Mouse (Mus musculus) thymus, postnatal 0 days (tissue): ENCODE measurements around the gene Fmo9. TPM values are rescaled to one million over a fixed set of nuclear protein-coding genes. Genes with fewer than 3 reads are reported as not detected.

Experiments
- DNase-seq: peaks from one replicate; pipeline ENCODE4 v3.0.0-alpha.2; 2015; ENCODE audit warnings: low spot score
- microRNA-seq: library from miRNA; unstranded; fragments of <30 nt; microRNA quantifications from one replicate; pipeline ENCODE4, GENCODE M21; 2016; ENCODE audit warnings: borderline number of aligned reads
- polyA plus RNA-seq: library from polyadenylated mRNA; unstranded; fragments of >200 nt; fragmentation: Nextera tagmentation; extraction: Ambion mirVana; gene quantifications from 2 replicates; pipeline ENCODE4 v1.2.1, GENCODE M21; 2015

Fmo9 gene
- not detected in 2 replicates for polyA plus RNA-seq

DNA sequence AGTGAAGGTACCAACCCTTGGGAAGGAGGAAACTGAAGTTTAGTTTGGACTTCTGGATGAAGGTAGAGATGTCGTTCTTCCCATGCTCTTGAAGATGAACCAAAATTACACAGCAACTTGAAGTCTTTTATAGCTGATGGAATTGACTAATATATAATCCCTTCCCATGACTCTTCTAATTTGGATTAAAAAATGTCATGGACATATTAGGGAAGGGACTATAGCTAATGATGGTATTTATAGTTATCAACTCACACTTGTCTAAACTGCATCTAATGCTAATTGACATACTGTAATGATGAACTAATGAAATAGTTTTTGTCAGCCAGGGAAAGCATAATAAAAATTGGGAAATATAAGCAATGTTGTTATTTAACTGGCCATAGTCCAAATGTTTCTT lies at the start of gene Fmo9:
Gene Fmo9, minus strand, starts transcription at position 101 of the 400 bp plus-strand sequence.
- DNase-seq: no peak

DNA sequence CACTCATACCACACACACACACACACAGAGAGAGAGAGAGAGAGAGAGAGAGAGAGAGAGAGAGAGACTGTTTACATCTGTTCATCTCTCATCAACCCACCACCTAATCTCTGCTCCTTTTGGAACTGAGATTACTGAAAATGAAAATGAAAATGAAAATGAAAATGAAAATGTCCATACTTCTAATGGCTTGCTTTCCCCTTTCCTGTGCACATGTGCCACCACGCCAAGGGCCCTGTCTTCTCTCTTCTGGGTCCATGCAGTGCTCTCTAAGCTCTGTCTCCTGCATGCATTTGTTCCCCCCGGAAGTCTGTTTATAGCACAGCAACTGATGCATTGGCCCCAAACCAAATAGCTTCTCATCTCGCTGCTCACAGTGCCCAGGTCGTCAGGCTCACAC lies 49.2 kb upstream of the Fmo9 start:
- no peak for DNase-seq

DNA sequence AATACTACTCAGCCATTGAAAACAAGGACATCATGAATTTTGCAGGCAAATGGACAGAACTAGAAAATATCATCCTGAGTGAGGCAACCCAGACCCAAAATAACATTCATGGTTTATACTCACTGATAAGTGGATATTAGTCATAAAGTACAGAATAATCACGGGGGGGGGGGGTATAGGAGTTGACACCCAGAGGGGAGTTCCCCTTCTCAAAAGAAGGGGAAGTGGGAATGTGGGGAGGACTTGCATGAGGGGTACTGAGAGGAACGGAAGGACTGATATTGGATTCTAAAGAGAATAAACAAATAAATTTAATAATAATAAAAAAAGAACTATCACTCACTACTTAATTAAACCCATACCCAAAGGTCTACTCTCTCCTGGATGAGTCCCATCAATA lies 48.6 kb upstream of the Fmo9 start:
- DNase-seq: no peak

DNA sequence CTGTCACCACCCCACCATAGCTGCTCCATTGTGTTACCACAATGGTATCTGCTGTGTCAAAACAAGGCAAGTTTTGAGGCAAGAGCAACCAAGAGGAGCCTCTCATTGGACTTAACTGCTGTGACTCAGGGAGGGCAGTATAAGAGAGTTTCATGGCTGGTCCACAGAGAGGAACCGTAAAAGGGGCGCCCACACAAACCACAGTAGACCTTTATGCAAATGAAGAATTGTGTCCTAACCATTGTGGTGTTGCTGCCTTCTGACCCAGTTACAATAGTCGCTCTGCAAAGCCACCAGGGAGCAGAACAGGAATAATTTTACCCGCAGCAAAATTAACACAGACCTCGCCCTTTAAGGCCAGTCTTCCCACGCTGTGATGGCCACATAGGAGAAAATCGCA lies 29.2 kb upstream of the Fmo9 start:
- DNase-seq: no peak

DNA sequence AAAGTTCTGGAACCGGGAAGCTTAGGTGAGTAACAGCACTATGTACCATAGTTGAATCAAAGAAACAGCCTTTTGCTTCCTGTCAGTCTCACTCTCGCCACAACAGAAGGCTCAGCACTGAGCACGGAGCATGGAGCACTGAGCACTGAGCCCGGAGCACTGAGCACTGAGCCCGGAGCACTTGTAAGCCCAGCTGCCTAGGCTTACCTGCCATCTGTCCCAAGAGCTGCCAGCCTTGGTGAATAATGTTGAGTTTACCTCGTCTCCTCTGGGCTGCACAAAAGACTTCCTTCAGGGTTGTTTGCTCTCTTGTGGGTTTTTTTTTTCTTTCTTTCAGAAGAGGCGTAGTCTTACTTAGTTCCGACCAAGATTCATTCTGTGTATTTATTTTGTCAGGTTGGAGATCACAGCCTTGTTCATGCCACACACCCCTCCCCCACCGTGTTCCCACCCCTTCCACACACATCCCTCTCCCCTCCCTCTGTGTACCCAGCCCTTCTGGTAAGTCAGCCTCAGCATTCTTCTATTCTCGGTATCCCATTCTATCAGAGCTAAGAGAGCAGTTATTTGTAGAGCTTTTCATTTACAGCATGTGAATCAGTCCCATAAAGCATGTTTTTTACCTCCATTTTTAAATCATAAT lies 20.7 kb upstream of the Fmo9 start:
- no peak for DNase-seq

DNA sequence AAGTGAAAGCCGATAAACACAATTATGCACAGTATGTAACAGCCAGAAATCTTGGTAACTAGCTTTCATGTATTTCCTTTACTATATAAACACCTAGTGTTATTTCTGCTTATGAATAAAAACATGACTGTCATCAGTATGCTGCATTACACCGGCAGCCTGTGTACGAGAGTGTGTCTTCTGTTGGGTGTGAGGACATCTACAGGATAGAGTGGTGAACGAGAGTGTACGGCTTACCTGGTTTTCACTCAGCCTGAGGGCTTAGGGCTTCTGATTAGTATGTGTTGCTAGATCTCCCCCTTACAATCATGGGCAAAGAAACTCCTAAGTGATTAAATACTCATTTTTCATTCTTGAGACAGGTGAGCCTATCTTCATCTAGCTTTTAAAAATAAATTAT lies 12.4 kb downstream of the Fmo9 start:
- no peak for DNase-seq

DNA sequence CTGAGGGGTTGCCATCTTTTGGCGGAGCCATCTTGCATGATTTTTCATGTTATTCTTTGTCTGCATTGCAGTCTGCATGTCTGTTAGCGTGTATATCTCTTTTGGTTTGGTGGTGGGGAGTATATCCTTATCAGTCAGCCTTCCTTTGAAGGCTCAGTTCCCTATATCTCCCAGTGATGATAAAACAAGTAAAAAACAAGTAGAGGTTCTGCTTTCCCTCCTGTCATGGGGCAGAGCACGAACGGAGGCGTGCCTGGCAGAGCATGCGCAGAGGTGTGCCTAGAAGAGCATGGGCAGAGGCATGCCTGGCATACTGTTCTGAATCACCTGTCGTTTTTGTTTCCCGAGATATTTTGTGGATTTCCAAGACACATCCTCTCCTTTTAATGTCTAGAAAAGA lies 20.8 kb downstream of the Fmo9 start:
- no peak for DNase-seq

DNA sequence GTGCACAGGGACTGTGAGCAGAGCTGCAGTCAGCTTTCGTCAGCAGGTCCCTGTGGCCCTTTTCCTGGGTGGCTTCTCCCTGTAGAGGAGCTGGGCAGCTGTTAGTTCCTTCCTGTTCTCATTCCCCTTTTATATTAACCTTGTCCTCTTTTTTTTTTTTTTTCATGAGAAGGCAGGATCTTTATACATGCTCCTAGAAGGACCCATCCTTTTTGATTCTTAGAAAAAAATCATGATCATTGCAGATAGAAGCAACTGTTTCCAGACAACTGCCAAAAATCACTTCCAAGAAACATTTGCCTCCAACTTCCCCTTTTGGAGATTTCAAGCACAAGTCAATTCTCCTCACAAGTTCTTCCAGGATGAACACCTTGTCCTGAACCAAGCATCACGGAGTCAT lies 34.1 kb downstream of the Fmo9 start, which contains the start of gene Gm4847:
Gene Gm4847, minus strand, starts transcription at position 101 of the 400 bp plus-strand sequence.
- no peak for DNase-seq

Small RNA genes lying within 50 kb of the gene (microRNA-seq; reads per million reads assigned to microRNA genes)
- not detected for gene Gm22992

Other genes starting within 250 kb of the Fmo9 start
- not detected in 2 replicates for gene Gm4846, start 184.3 kb downstream of the Fmo9 start, polyA plus RNA-seq
- gene Gm4847, start 34.2 kb downstream of the Fmo9 start, polyA plus RNA-seq: not detected in 2 replicates